Mouse (Mus musculus): ENCODE results near the gene Fcgr4.
"Not testable (repeated sequence)": the region's sequence is repeated elsewhere in the genome, so short reads cannot be mapped to it uniquely, and the experiment has no call there.

DNA sequence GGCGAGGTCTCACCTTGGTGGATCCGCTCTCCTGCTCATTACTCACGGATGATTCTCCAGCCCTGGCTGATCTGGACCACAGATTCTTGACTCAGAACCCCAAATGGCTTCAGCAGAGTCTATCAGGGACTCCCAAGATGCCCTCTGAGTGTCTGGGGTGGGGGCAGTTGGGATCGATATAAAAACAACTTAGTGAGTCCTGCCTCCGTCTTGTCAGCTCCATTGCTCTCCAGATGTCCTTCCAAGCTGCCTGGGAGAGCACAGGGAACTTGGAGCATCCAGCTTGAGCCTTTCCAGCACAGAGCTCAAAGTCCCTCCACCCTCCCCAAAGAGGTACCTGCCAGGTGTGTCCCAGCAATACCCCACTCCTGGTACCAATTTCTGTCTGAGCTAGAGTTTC is 57.5 kb downstream of the Fcgr4 start:
- TF ChIP-seq POLR2A (IDR thresholded peaks at IDR 0.05; ENCODE audit: control insufficient read depth, extremely low read depth, insufficient read depth, low read length, poor library complexity); CTCF (IDR thresholded peaks at IDR 0.05; ENCODE audit: borderline replicate concordance, control insufficient read depth, extremely low read depth, insufficient read depth, low read length, poor library complexity): not testable (repeated sequence)

All from thymus, adult 2 months (tissue).